Mouse (Mus musculus) bone marrow macrophage, adult 2 months (primary cell): Measurements from ENCODE around the gene Depdc7.

Experiments
- CTCF ChIP-seq: IDR thresholded peaks from 2 replicates; pipeline ENCODE4 v1.5.1; 2012; ENCODE audit warnings: low read depth, mild to moderate bottlenecking, low read length, moderate library complexity
- POLR2A ChIP-seq: IDR thresholded peaks from 2 replicates; pipeline ENCODE4 v1.6.1; 2012; ENCODE audit warnings: mild to moderate bottlenecking, low read depth, low read length, borderline replicate concordance

DNA sequence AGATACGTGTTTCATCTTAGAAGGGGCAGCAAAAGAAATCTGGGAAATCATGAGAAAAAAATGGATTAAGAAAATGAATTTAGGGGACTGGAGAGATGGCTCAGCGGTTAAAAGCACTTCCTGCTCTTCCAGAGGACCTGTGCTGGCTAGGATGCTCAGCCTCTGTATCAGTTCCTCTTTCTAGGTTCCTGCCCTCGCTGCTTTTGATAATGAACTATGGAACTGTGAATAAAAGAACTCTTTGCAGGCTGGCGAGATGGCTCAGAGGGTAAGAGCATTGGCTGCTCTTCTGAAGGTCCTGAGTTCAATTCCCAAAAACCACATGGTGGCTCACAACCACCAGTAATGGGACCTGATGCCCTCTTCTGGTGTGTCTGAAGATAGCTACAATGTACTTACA lies 52.0 kb downstream of the Depdc7 start:
- TF ChIP-seq CTCF (no peak), POLR2A (no peak)
